Mouse (Mus musculus): Measurements from ENCODE around the gene Slc12a4.

Gene Slc12a4

GRCm38 (mm10) chr8:105969367-105969766, 3.5 kb upstream of the Slc12a4 start:
- DNase-seq (ENCODE audit: low spot score in 2 of 2): no peak

- no peak for DNase-seq (ENCODE audit: low spot score in 2 of 2)
Measured at GRCm38 (mm10) chr8:105966692-105967311, 905 bp upstream of the Slc12a4 start.

GRCm38 (mm10) chr8:105965266-105965904, 512 bp downstream of the Slc12a4 start:
- DNase-seq (ENCODE audit: low spot score in 2 of 2): no peak

- no peak for DNase-seq (ENCODE audit: low spot score in 2 of 2)
Measured at GRCm38 (mm10) chr8:105964506-105965265, 1.2 kb downstream of the Slc12a4 start.

- DNase-seq (ENCODE audit: low spot score in 2 of 2): no peak
Measured at GRCm38 (mm10) chr8:105961536-105961935, 4.4 kb downstream of the Slc12a4 start.

- no peak for DNase-seq (ENCODE audit: low spot score in 2 of 2)
Measured at GRCm38 (mm10) chr8:105961101-105961500, 4.8 kb downstream of the Slc12a4 start.

- no peak for DNase-seq (ENCODE audit: low spot score in 2 of 2)
Measured at GRCm38 (mm10) chr8:105959350-105959749, 6.5 kb downstream of the Slc12a4 start.

- no peak for DNase-seq (ENCODE audit: low spot score in 2 of 2)
Measured at GRCm38 (mm10) chr8:105957813-105958212, 8.1 kb downstream of the Slc12a4 start.

- DNase-seq (ENCODE audit: low spot score in 2 of 2): no peak
Measured at GRCm38 (mm10) chr8:105956556-105956955, 9.3 kb downstream of the Slc12a4 start.

GRCm38 (mm10) chr8:105951057-105951659, 14.7 kb downstream of the Slc12a4 start:
- DNase-seq (ENCODE audit: low spot score in 2 of 2): peak in 1 of 2 experiments; percentile 64

- DNase-seq (ENCODE audit: low spot score in 2 of 2): peak in 1 of 2 experiments; percentile 58
Measured at GRCm38 (mm10) chr8:105949350-105949749, 16.5 kb downstream of the Slc12a4 start.

- DNase-seq (ENCODE audit: low spot score in 2 of 2): peak in 1 of 2 experiments; percentile 46
Measured at GRCm38 (mm10) chr8:105943321-105943739, 22.6 kb downstream of the Slc12a4 start, which contains the start of gene Lcat. Gene Lcat, minus strand, starts transcription at chr8:105943382.

- DNase-seq (ENCODE audit: low spot score in 2 of 2): no peak
Measured at GRCm38 (mm10) chr8:105942542-105942941, 23.4 kb downstream of the Slc12a4 start.

GRCm38 (mm10) chr8:105942026-105942425, 23.9 kb downstream of the Slc12a4 start:
- DNase-seq (ENCODE audit: low spot score in 2 of 2): no peak

- DNase-seq (ENCODE audit: low spot score in 2 of 2): peak in 1 of 2 experiments; percentile 40
Measured at GRCm38 (mm10) chr8:105938306-105938669, 27.6 kb downstream of the Slc12a4 start, which contains the start of gene Psmb10. Gene Psmb10, minus strand, starts transcription at chr8:105938444.

GRCm38 (mm10) chr8:105937496-105938305, 28.2 kb downstream of the Slc12a4 start:
- DNase-seq (ENCODE audit: low spot score in 2 of 2): peak; percentile 30 to 45

- DNase-seq (ENCODE audit: low spot score in 2 of 2): peak; percentile 73 to 87
Measured at GRCm38 (mm10) chr8:105936866-105937475, 28.9 kb downstream of the Slc12a4 start.

GRCm38 (mm10) chr8:105935863-105936603, 29.9 kb downstream of the Slc12a4 start:
- DNase-seq (ENCODE audit: low spot score in 2 of 2): no peak

- no peak for DNase-seq (ENCODE audit: low spot score in 2 of 2)
Measured at GRCm38 (mm10) chr8:105935105-105935504, 30.8 kb downstream of the Slc12a4 start.

- DNase-seq (ENCODE audit: low spot score in 2 of 2): no peak
Measured at GRCm38 (mm10) chr8:105933762-105934161, 32.1 kb downstream of the Slc12a4 start, which contains the start of gene Ctrl. Gene Ctrl, minus strand, starts transcription at chr8:105933862.

Data from left cerebral cortex, adult 9 months (tissue).